Mouse (Mus musculus) intestine, postnatal 0 days (tissue): ENCODE measurements around the gene Adcy4. TPM values are rescaled to one million over a fixed set of nuclear protein-coding genes. Genes with fewer than 3 reads are reported as not detected.

ENCODE experiments used
- ATAC-seq: fragments of 200-750 bp; cut with Nextera tagmentation; 2 replicates; pipeline ENCODE4 v1.8.0; 2017; ENCODE audit warnings: mild to moderate bottlenecking, moderate TSS enrichment, moderate library complexity
- H3K27ac ChIP-seq: fragments of 300-500 bp; sonication (generic); 2 replicates; pipeline ENCODE4 v1.5.1; 2014; ENCODE audit warnings: mild to moderate bottlenecking, low read depth, low read length, moderate library complexity
- H3K27me3 ChIP-seq: fragments of 300-500 bp; sonication (generic); replicated peaks from 2 replicates; pipeline ENCODE4 v1.6.1; 2014; ENCODE audit warnings: low read length, mixed read lengths; ENCODE audit not compliant: control insufficient read depth, insufficient read depth
- H3K36me3 ChIP-seq: fragments of 300-500 bp; sonication (generic); 2 replicates; pipeline ENCODE4 v1.6.1; 2014; ENCODE audit warnings: mild to moderate bottlenecking, moderate library complexity; ENCODE audit not compliant: control insufficient read depth, insufficient read depth
- H3K4me1 ChIP-seq: fragments of 300-500 bp; sonication (generic); replicated peaks from 2 replicates; pipeline ENCODE4 v1.6.1; 2014; ENCODE audit warnings: antibody characterized with exemption, low read length, mixed read lengths; ENCODE audit not compliant: control insufficient read depth, insufficient read depth
- H3K4me2 ChIP-seq: fragments of 300-500 bp; sonication (generic); replicated peaks from 2 replicates; pipeline ENCODE4 v1.6.1; 2014; ENCODE audit warnings: low read depth, mild to moderate bottlenecking, moderate library complexity
- H3K4me3 ChIP-seq: fragments of 300-500 bp; sonication (generic); 2 replicates; pipeline ENCODE4 v1.5.1; 2014; ENCODE audit warnings: low read depth, low read length
- H3K9ac ChIP-seq: fragments of 300-500 bp; sonication (generic); 2 replicates; pipeline ENCODE4 v1.6.1; 2014; ENCODE audit warnings: mild to moderate bottlenecking, low read depth, low read length
- H3K9me3 ChIP-seq: fragments of 300-500 bp; sonication (generic); 2 replicates; pipeline ENCODE4 v1.6.1; 2016; ENCODE audit warnings: mixed run types; ENCODE audit not compliant: control insufficient read depth
- CTCF ChIP-seq: sonication (generic); IDR thresholded peaks from 2 replicates; pipeline ENCODE4 v1.5.1; 2016; ENCODE audit warnings: low read depth, mild to moderate bottlenecking, control low read depth, antibody characterized with exemption, moderate library complexity
- WGBS: fragments of 180-500 bp; shearing (Covaris S2); extraction: QIAGEN DNeasy Blood & Tissue Kit; methylation state at CpG from one replicate; pipeline ENCODE4 v1.1.7; 2014; 5-methylcytosine and 5-hydroxymethylcytosine counted together
- polyA plus RNA-seq: library from polyadenylated mRNA; unstranded; fragments of >200 nt; fragmentation: Nextera tagmentation; extraction: Ambion mirVana; gene quantifications from 2 replicates; pipeline ENCODE4 v1.2.1, GENCODE M21; 2015

Gene Adcy4
- polyA plus RNA-seq, result 3.5 and 4.3 TPM in 2 replicates

DNA sequence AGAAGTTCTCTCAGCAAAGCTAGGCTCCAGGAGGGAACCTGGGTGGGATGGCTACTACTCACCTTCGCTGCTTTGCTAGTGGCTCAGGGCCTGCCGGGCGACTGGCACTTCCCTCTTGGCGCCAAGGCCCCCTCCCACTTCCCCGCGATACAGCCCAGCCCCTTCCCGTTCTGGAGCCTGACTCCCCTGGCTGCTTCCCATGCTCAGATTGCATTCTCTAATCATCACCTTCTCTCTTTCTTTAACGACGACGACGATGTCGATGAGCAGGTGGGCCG is at the start of gene Adcy4:
Gene Adcy4 (minus strand): TSS at position 138 of the 278 bp plus-strand sequence.
- H3K36me3 ChIP-seq, result peaks cover 7% of the 10 kb centered on the region; the same call in 1 of the 2 replicates

DNA sequence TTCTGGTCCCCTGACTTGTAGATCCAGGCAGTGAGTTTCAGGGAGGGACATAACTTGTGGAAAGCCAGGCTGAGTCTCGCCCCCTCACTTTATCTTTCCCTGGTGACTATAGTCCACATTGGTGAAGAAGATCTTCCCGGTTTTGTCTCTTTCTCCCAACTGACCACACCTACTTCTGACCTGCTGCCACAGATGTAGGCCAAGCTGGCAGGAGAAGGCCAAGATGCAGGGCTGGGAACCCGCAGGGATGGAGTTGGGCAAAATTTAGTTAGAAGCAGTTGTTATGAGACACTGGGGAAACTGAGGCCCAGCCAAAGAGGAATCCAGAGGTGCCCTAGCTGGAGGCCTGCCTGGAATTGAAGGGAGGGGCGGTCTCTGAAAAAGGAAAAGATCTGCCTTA is 49.2 kb upstream of the Adcy4 start:
- H3K4me1 ChIP-seq, result no peaks in the 10 kb centered on the region
- WGBS, result 87% methylated on average over 4 of the region's 4 CpGs
- H3K9me3 ChIP-seq, result no peaks in the 10 kb centered on the region
- H3K36me3 ChIP-seq, result peaks cover 12% of the 10 kb centered on the region; the same call in 1 of the 2 replicates
- TF ChIP-seq CTCF, result no peak
- H3K27ac ChIP-seq, result no peak overlapping the region
- ATAC-seq, result no peak
- H3K4me2 ChIP-seq, result no peak overlapping the region
- no peak overlapping the region for H3K4me3 ChIP-seq
- no peaks in the 10 kb centered on the region for H3K27me3 ChIP-seq
- no peak overlapping the region for H3K9ac ChIP-seq

More for the DNA sequence above, at the start of gene Adcy4:
- Histone ChIP-seq H3K27me3 (peaks cover 11% of the 10 kb centered on the region; the same call in 1 of the 2 replicates), H3K27ac (no peak within 1 kb of the TSS; the same call in 1 of the 2 replicates), H3K4me2 (peak within 1 kb of the TSS; percentile 62), H3K4me1 (0 out of 2 replicates have a peak, but pooled peaks cover 1% of the 10 kb centered on the region), H3K9ac (0 out of 2 replicates have a peak within 1 kb of the TSS, but pooled peaks have one; percentile 22), H3K4me3 (peak within 1 kb of the TSS; percentile 37), H3K9me3 (no peaks in the 10 kb centered on the region)
- no peak for TF ChIP-seq CTCF
- ATAC-seq, result no peak
- 25% methylated on average over 13 of the region's 13 CpGs for WGBS

DNA sequence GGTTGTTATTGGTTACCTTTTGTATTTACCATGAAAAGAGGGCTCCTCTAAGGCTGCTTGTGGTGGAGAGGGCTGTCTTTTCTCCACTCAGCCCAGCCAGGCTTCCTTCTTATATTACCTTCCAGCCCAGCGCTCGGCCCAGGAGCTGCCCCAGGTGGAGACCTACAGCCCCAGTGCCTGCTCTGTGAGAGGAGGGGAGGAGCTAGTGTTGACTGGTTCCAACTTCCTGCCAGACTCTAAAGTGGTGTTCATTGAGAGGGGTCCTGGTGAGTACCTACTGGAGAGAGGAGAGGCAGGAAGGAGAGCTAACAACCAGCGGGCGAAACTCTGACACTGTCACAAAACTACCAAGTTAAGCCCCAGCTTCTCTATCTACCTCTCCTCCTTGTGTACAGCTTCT is 46.4 kb upstream of the Adcy4 start:
- Histone ChIP-seq H3K27ac (no peak overlapping the region), H3K9ac (no peak overlapping the region), H3K4me2 (no peak overlapping the region), H3K36me3 (peaks cover 12% of the 10 kb centered on the region; the same call in 1 of the 2 replicates), H3K4me1 (no peaks in the 10 kb centered on the region), H3K9me3 (no peaks in the 10 kb centered on the region), H3K4me3 (no peak overlapping the region), H3K27me3 (0 out of 2 replicates have a peak, but pooled peaks cover 9% of the 10 kb centered on the region)
- TF ChIP-seq CTCF, result no peak
- WGBS, result 75% methylated on average over 4 of the region's 4 CpGs
- no peak for ATAC-seq

DNA sequence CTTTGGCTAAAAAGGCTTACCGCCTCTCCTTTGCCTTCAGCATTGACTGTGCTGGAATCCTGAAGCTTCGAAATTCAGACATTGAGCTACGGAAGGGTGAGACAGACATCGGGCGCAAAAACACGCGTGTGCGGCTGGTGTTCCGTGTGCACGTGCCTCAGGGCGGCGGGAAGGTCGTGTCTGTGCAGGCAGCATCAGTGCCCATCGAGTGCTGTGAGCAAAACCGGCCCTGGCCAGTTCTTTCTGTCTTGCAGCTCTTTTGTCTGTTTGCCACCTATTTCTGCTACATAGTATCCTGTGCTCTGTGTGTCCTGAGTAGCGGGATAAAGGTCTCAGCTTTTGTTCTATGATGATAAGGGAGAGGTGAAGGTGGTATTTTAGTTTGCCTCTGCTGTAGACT is 46.0 kb upstream of the Adcy4 start:
- Histone ChIP-seq H3K4me3 (no peak overlapping the region), H3K4me2 (no peak overlapping the region), H3K9ac (no peak overlapping the region), H3K27ac (no peak overlapping the region), H3K9me3 (no peaks in the 10 kb centered on the region), H3K36me3 (peaks cover 12% of the 10 kb centered on the region; the same call in 1 of the 2 replicates), H3K4me1 (no peaks in the 10 kb centered on the region), H3K27me3 (0 out of 2 replicates have a peak, but pooled peaks cover 11% of the 10 kb centered on the region)
- no peak for TF ChIP-seq CTCF
- no peak for ATAC-seq
- WGBS, result 93% methylated on average over 16 of the region's 16 CpGs

DNA sequence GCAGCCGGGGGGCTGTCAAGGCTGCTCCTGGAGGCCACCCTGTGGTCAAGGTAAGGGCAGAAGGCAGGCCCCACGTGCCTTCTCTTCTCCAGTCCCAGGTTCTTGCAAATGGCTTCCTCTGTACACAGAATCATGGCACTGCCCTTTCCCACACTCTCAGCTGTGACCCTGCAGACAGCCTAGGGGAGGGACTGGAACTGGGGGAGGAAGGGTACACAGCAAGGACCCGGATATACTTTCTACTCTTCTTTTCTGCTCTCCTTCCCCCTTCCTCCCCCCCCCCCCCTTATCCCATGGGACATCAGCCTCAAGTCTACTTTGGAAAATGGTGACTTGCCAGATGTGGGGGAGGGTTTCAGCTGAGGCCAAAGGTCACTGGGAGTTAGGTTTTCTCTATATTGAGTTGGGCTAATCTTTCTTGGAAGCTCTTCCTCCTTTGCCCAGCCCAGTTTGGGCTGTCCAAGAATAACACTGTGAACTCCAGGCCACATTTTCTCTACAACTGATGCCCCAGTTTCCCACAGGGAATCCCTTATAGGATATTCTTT is 44.9 kb upstream of the Adcy4 start:
- Histone ChIP-seq H3K9ac (no peak overlapping the region), H3K27ac (no peak overlapping the region)
- 46% methylated on average over 3 of the region's 3 CpGs for WGBS

DNA sequence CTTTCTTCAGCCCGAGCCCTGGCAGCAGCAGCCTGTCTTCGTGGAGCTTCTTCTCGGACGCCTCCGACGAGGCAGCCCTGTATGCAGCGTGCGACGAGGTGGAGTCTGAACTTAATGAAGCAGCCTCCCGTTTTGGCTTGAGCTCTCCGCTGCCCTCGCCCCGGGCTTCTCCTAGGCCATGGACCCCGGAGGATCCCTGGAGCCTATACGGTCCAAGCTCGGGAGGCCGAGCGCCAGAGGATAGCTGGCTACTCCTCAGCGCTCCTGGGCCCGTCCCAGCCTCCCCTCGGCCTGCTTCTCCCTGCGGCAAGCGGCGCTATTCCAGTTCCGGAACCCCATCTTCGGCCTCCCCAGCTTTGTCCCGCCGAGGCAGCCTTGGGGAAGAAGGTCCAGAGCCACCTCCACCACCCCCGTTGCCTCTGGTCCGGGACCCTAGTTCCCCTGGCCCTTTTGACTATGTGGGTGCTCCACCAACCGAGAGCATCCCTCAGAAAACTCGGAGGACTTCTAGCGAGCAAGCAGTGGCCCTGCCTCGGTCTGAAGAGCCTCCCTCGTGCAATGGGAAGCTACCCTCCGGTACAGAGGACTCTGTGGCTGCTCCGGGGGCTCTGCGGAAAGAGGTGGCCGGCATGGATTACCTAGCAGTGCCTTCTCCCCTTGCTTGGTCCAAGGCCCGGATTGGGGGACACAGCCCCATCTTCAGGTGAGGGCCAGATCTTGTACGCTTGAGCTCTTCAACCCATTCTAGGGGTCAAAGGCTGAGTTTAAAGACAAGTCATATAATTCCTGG is 42.9 kb upstream of the Adcy4 start:
- H3K4me1 ChIP-seq, result no peaks in the 10 kb centered on the region; the same call in 1 of the 2 replicates
- H3K27ac ChIP-seq, result no peak overlapping the region
- ATAC-seq, result no peak
- 0 out of 2 replicates have a peak overlapping the region, but pooled peaks have one; percentile 22 for H3K9ac ChIP-seq
- no peaks in the 10 kb centered on the region for H3K9me3 ChIP-seq
- WGBS, result 53% methylated on average over 41 of the region's 41 CpGs
- H3K36me3 ChIP-seq, result peaks cover 12% of the 10 kb centered on the region; the same call in 1 of the 2 replicates
- no peak for TF ChIP-seq CTCF
- H3K4me3 ChIP-seq, result peak overlapping the region; percentile 58
- H3K4me2 ChIP-seq, result peak overlapping the region; percentile 85
- 0 out of 2 replicates have a peak, but pooled peaks cover 12% of the 10 kb centered on the region for H3K27me3 ChIP-seq

More for the DNA sequence above, 44.9 kb upstream of the Adcy4 start:
- Histone ChIP-seq H3K4me2 (no peak overlapping the region), H3K9me3 (no peaks in the 10 kb centered on the region), H3K4me1 (no peaks in the 10 kb centered on the region), H3K36me3 (peaks cover 12% of the 10 kb centered on the region; the same call in 1 of the 2 replicates), H3K4me3 (no peak overlapping the region), H3K27me3 (0 out of 2 replicates have a peak, but pooled peaks cover 12% of the 10 kb centered on the region)
- no peak for ATAC-seq
- no peak for TF ChIP-seq CTCF
